ENCODE assay signal across 9 mouse cellular contexts in the genomic region with DNA sequence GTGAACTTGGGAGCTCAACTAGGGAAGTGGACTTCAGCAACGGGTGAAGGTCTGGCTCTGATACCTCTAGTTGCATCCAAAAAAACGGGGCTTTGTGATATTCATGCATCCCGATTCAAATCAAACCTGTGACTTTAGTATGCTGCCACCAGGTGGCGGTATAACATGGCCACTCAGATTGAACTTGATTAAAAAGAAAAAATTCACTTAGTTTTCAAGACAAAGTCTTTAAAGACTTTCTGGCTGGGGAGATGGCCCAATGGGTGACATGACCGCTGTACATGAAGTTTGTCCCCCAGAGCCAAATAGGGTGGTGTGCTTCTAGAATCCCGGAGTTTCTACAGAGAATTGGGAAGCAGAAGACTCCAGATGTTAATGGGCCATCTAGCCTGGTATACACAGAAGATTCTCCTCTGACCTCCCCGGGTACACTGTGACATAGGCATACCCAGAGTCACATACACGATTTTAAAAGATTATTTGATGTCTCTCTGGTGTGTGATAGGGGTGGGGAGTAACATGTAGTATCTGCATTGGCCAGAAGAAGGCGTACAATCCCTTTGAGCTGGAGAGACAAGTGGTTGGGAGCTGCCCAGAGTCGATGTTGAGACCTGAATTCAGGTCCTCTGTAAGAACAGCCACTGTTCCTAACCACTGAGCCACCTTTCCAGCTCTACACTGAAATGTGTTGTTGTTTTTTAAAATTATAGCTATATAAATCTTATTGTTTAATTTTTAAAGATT. TPM values are rescaled to one million over a fixed set of nuclear protein-coding genes. Genes with fewer than 3 reads are reported as not detected.
DNase-seq lines count a peak whose midpoint lies in the region; ATAC-seq and TF ChIP-seq lines count a peak whose summit lies in the region.
"Had no signal": no experiment of that assay in that cellular context is flagged by ENCODE, and none has a peak within 500 bp of the region (broad histone marks: within the 10 kb centered on the region; RNA-seq: fewer than 3 reads in every experiment).

No protein-coding gene starts in this region.

- H3K27ac ChIP-seq in thymus, adult 2 months (ENCODE audit: control insufficient read depth, insufficient read depth, low read length), result no peak overlapping the region
- H3K27ac ChIP-seq: lung, embryonic 15.5 days had no signal

- peak; percentile 42 for DNase-seq in heart, adult 8-10 months (ENCODE audit: low spot score)
- DNase-seq in heart, postnatal 25 days (ENCODE audit: low spot score), result no peak
- peak; percentile 51 for DNase-seq in thymus, adult 2 months
- no peak for DNase-seq in thymus, adult 18-20 months
- peak; percentile 82 for DNase-seq in brain, embryonic 14.5 days (ENCODE audit: low read depth)
- DNase-seq in heart, postnatal 36 days, result peak; percentile 61 to 69

- H3K4me3 ChIP-seq in thymus, adult 2 months (ENCODE audit: control insufficient read depth, insufficient read depth, low read length), result no peak overlapping the region
- H3K4me3 ChIP-seq: lung, embryonic 15.5 days had no signal

- no peaks in the 10 kb centered on the region for H3K36me3 ChIP-seq in thymus, adult 2 months (ENCODE audit: control insufficient read depth, insufficient read depth, low read length)
- H3K36me3 ChIP-seq: lung, embryonic 15.5 days had no signal

- no peaks in the 10 kb centered on the region for H3K27me3 ChIP-seq in thymus, adult 2 months (ENCODE audit: control insufficient read depth, insufficient read depth, low read length)
- H3K27me3 ChIP-seq: lung, embryonic 15.5 days had no signal

- H3K4me1 ChIP-seq in thymus, adult 2 months (replicated peaks; ENCODE audit: control insufficient read depth, insufficient read depth, low read length), result peaks cover 24% of the 10 kb centered on the region

- intact Hi-C loops in heart, postnatal 25 days (cut with DNase I), result loop anchor here (1.0 to 5.0 kb wide), 2 partner anchors 46 to 86 kb away; no protein-coding TSS in a partner anchor
- intact Hi-C loops in heart, postnatal 36 days (cut with DNase I), result loop anchor here (1.0 to 5.0 kb wide), 2 partner anchors 56 to 86 kb away; no protein-coding TSS in a partner anchor

- 37% methylated on average over 10 of the region's 10 CpGs for WGBS in thymus, adult 2 months

- TF ChIP-seq CTCF in thymus, adult 2 months (IDR thresholded peaks at IDR 0.05; ENCODE audit: borderline replicate concordance, control insufficient read depth, extremely low read depth, insufficient read depth, low read length, poor library complexity), result no peak
- peak; percentile 71; the same call in 1 of the 2 replicates for TF ChIP-seq CTCF in brain, embryonic 14.5 days (IDR thresholded peaks at IDR 0.05; ENCODE audit: borderline replicate concordance, extremely low read depth, insufficient read depth, insufficient read length)

- no peak for TF ChIP-seq POLR2A in thymus, adult 2 months (IDR thresholded peaks at IDR 0.05; ENCODE audit: control insufficient read depth, extremely low read depth, insufficient read depth, low read length, poor library complexity)
- TF ChIP-seq POLR2A in brain, embryonic 14.5 days (IDR thresholded peaks at IDR 0.05; ENCODE audit: borderline replicate concordance, extremely low read depth, insufficient read depth, insufficient read length, poor library complexity, severe bottlenecking), result no peak

- peak; percentile 52; the same call in 1 of the 2 replicates for ATAC-seq in megakaryocyte, adult 5-6 weeks (ENCODE audit: poor library complexity, severe bottlenecking)
- ATAC-seq in monocyte, adult 5-6 weeks (replicated peaks; ENCODE audit: insufficient number of reproducible peaks, low FRiP score, low TSS enrichment, poor library complexity, severe bottlenecking), result no peak

RNA-seq across cellular contexts. Expression of gene Ldlrap1, which starts 25.6 kb away (rescaled TPM):
- 10 to 100 TPM; 12.1 to 15.3 (median 13.0) TPM for total RNA-seq in heart, adult 8-10 months (2022)
- total RNA-seq in heart, postnatal 25 days (2021), result 10 to 100 TPM; 14.1 to 15.5 TPM
- 25.3 and 26.0 TPM in 2 replicates for polyA plus RNA-seq in thymus, adult 2 months (2012; rRNA removed)
- 1.7 and 2.7 TPM in 2 replicates for polyA plus RNA-seq in brain, embryonic 14.5 days (2012; rRNA removed)
- 10 to 100 TPM; 14.3 to 16.2 TPM for total RNA-seq in heart, postnatal 36 days (2021)
- 13.8 and 16.0 TPM in 2 replicates for total RNA-seq in megakaryocyte, adult 5-6 weeks (2015)
- total RNA-seq in megakaryocyte, adult 5-6 weeks (2017), result 7.6 and 9.6 TPM in 2 replicates
- 32.2 to 42.1 TPM (median 33.3 TPM) in 3 replicates for total RNA-seq in monocyte, adult 5-6 weeks (2017)

RNA-seq across cellular contexts. Expression of gene Maco1, which starts 59.8 kb away (rescaled TPM):
- 10 to 100 TPM; 21.1 to 25.0 (median 23.2) TPM for total RNA-seq in heart, adult 8-10 months (2022)
- 10 to 100 TPM; 18.6 to 22.1 TPM for total RNA-seq in heart, postnatal 25 days (2021)
- 12.0 and 15.0 TPM in 2 replicates for polyA plus RNA-seq in thymus, adult 2 months (2012; rRNA removed)
- 59.2 and 79.2 TPM in 2 replicates for polyA plus RNA-seq in brain, embryonic 14.5 days (2012; rRNA removed)
- 10 to 100 TPM; 23.9 to 24.7 TPM for total RNA-seq in heart, postnatal 36 days (2021)
- 14.1 and 17.4 TPM in 2 replicates for total RNA-seq in megakaryocyte, adult 5-6 weeks (2015)
- 20.9 and 30.4 TPM in 2 replicates for total RNA-seq in megakaryocyte, adult 5-6 weeks (2017)
- 36.1 to 41.4 TPM (median 38.3 TPM) in 3 replicates for total RNA-seq in monocyte, adult 5-6 weeks (2017)

Comparison
In these comparisons a context has a peak if more than half of its experiments do, and no peak if none do; other contexts are left out.
1. DNase-seq: peak in heart, adult 8-10 months (single experiment), thymus, adult 2 months (single experiment), brain, embryonic 14.5 days (single experiment) and heart, postnatal 36 days (2 of 2); none in heart, postnatal 25 days (single experiment) and thymus, adult 18-20 months (0 of 2).